Mouse (Mus musculus) embryo, embryonic 10.5 days (tissue): Measurements from ENCODE around the gene C1qtnf6.

Source experiments
- DNase-seq: peaks from one replicate; pipeline ENCODE4 v3.0.0-alpha.2; 2015; ENCODE audit warnings: low spot score

The C1qtnf6 gene

DNA sequence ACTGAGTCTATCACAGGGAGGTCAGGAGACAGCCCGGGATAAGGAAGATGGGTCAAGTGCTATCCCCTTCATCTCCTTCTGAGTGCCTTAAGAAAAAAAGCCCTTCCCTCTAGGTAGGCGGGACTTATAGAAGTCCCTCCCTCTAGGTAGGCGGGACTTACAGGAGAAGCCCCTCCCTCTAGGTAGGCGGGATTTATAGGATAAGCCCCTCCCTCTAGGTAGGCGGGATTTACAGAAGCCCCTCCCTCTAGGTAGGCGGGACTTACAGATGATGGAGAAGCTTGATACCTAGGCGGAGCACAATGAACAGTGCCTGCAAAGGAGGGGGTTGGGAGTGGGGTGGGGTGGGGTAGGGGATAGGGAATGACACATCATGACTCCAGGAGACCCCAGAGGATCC, 51.1 kb downstream of the C1qtnf6 start:
- no peak for DNase-seq

DNA sequence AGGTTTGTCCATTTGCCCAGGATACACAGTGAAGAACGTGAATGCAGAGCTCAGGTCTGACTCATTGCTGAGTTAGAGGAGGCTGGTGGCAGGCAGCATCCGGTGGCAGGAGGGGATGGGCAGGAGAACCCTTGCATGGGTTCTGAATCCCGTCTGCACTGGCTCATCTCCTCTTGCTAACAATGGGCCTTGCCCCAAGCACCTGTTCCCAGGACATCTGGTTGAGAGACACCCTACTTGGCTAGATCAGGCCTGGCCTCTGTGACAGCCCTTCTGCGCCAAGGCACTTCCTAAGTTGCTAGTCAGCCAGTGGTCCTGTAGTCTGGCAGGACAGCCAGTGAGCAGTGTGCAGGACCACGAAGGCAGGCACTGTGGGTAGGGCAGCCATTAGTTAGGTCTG, 51.7 kb downstream of the C1qtnf6 start:
- DNase-seq = no peak

DNA sequence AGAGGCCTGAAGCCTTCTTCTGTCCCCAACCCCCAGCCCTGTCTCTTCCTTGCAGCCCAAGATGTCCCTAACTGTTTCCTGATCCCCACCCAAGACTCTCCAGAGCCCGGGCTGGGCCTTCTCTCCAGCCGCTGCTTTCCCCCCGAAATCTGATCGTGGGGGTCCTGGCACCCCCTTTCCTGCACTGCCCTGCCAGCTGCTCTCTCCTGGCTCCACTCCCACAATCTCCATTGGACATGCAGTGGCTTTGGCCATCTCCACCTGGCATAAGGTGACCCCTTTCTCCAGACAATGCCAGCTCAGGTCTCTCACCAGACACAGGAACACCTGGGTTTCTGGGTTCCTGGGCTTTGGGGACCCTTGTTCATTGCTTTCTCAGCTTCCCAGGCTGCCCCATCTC, 53.1 kb downstream of the C1qtnf6 start:
- DNase-seq = no peak

DNA sequence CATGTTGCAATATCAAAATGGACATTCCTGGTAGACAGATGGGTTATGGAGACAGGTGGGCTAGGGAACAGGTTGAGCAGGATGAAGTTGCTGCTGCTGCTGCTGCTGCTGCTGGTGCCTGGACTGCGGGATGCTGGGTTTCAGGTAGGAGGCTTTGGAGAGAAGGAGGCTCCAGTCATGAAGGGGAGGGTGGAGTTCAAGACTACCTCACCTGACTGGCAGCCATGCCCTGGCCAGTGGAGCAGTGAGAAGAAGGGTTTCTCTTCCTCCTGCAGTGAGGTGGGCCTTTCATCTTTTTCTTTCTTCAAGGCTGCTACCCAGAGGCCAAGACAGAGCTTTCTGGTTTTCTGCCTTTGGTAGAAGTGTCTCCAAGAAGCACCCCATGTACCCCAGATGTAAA, 54.3 kb downstream of the C1qtnf6 start:
- no peak for DNase-seq

DNA sequence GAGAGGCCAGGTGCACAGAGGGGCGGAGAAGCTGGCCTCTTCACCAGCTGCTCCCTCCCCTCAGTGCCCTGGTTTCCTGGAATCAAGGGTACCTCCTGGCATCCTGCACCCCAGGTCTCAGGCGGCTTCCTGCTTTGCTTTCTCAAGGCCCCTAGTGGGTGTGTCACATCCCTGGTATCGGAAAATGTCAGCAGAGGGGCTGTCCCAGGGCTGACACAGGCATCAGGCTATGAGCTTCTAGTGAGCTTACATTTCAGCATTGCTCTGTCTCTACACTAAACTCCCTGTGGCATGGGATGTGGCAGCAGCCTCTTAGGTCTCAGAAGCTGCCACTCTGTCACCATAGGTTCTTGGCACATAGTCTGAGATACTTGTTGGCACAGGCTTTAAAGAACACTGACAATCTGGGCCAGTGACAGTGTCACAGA, 55.6 kb downstream of the C1qtnf6 start:
- no peak for DNase-seq

DNA sequence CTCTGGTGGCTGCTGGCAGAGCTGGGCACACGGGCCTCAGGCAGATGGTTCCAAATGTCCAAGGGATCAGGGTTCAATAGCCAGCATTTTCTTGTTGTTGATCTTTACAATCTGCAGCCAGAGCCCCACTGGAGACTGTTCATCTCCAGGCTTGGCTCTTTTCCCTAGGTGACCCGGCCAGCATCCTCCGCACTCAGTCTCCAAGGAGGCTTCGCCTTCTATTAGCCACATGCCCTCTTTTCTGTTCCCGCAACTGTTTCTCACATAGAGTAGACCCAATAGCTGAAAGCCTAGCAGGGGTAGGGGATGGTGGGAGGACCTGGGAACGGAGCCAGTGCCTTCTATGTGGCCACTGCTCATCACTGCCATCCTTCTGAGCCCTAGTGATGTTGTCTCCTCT, 57.8 kb downstream of the C1qtnf6 start:
- no peak for DNase-seq
